Mouse (Mus musculus) MEL (cell line): ENCODE data around the gene 1700013H16Rik.

ENCODE experiments used
- CTCF ChIP-seq, 3 experiments: IDR thresholded peaks in 2 of 3; conservative IDR thresholded peaks in 1 of 3; 2 replicates each; pipeline ENCODE4 v1.5.1; 2011 to 2012; ENCODE audit warnings: low read length in 3 of 3, low read depth in 2 of 3, mild to moderate bottlenecking in 2 of 3, improper control_type of control experiment in 1 of 3, inconsistent platforms in 1 of 3, mixed read lengths in 1 of 3, moderate library complexity in 1 of 3; ENCODE audit not compliant: control insufficient read depth in 1 of 3, insufficient read depth in 1 of 3, poor library complexity in 1 of 3, severe bottlenecking in 1 of 3
- GATA1 ChIP-seq: IDR thresholded peaks from 2 replicates; pipeline ENCODE4 v1.6.1; 2011; ENCODE audit warnings: low read depth, low read length, improper control_type of control experiment
- RCOR1 ChIP-seq: IDR thresholded peaks from 2 replicates; pipeline ENCODE4 v1.6.1; 2012; ENCODE audit warnings: low read depth, mild to moderate bottlenecking, inconsistent platforms, low read length, improper control_type of control experiment

- no peak for TF ChIP-seq CTCF (IDR thresholded peaks at IDR 0.05 in 2 of 3, conservative IDR thresholded peaks at IDR 0.05 in 1 of 3; ENCODE audit: control insufficient read depth in 1 of 3, insufficient read depth in 1 of 3, low read depth in 2 of 3, low read length in 3 of 3, poor library complexity in 1 of 3, severe bottlenecking in 1 of 3)
- no peak for TF ChIP-seq GATA1
- no peak for TF ChIP-seq RCOR1
These were observed 63.4 kb downstream of the 1700013H16Rik start for GRCm38 (mm10) chrX:53694008-53694777.
